Mouse (Mus musculus) thymus, postnatal 14 days (tissue): ENCODE measurements around the gene Pgr15l.

Experiments
- DNase-seq: peaks from one replicate; pipeline ENCODE4 v3.0.0; 2021

Pgr15l gene

DNA sequence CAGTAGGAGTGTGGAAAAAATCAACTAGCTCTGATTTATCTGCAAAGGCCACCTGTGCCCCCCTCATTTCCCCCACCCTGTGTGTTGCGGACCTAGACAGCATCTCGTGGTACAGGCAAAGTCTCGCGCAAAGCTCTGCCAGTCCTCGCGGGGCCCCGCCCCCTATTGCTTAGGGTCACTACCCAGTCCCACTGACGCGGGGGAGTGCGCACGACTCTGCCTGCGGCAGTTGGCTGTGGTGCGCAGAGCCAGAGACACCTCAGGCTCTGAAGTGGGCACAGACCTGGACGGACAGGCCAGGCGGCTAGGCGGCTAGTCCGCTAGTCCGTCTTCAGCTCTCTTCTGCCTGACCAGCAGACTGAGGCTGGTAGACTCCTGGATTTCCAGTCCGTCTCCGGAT lies at the start of gene Pgr15l:
TSS of gene Pgr15l (plus strand) at position 228 of the 400 bp plus-strand sequence.
- no peak for DNase-seq

DNA sequence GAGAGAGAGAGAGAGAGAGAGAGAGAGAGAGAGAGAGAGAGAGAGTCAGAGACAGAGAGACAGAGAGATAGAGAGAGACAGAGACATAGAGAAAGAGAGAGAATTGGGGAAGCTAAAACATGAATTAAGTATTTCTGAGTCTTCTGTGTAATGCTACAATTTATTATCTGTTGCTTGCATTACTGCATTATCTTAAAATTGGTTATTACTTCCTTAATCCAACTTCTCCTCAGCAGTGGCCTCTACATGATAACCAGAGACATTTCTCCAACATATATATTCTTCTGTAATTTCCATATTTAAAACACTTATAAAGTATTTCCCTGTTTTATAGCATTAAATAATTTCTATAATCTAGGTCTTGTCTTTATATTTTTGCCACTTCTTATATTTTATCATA lies 44.9 kb upstream of the Pgr15l start:
- no peak for DNase-seq

DNA sequence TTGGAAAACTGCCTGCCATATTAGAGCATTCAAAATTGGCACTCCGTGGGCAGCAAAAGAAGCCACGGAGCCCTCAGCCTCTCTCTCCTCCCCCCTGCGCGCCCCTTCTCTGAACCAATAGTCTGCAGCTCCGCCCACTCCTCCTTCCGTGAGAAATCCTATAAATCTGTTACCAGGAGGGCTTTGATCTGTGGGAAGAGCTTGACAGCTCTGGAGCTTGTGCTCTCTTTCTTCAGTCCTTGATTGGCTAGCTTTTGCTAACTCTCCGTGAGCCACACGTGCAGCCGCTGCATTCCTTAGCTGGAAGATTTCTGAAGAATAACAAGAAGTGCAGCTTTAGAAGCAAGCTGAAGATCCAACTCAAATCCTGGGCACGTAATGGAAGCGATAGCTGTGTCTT lies 2.6 kb upstream of the Pgr15l start:
- no peak for DNase-seq
